9 mouse cellular contexts compared by ENCODE assay signal in genomic region chr4:33734923-33735322, GRCm38 (mm10).
DNase-seq lines count a peak whose midpoint lies in the region; ATAC-seq and TF ChIP-seq lines count a peak whose summit lies in the region.
"Had no signal": no experiment of that assay in that cellular context is flagged by ENCODE, and none has a peak within 500 bp of the region (broad histone marks: within the 10 kb centered on the region; RNA-seq: fewer than 3 reads in every experiment).

No protein-coding gene starts in this region.

- H3K4me3 ChIP-seq in forebrain, embryonic 15.5 days: no peak overlapping the region
- H3K4me3 ChIP-seq in forebrain, embryonic 12.5 days (replicated peaks): no peak overlapping the region
- no peak overlapping the region for H3K4me3 ChIP-seq in midbrain, postnatal 0 days (ENCODE audit: low read depth, low read length)
- H3K4me3 ChIP-seq: megakaryocyte, embryonic 14.5 days had no signal

- no peak for TF ChIP-seq CTCF in midbrain, postnatal 0 days (IDR thresholded peaks at IDR 0.05)

- peak; percentile 68 to 75 for DNase-seq in right cerebral cortex, postnatal 10 days (ENCODE audit: low spot score in 2 of 2)
- DNase-seq in right cerebral cortex, postnatal 25 days: no peak
- peak; percentile 42 for DNase-seq in kidney, postnatal 10 days
- peak; percentile 47 for DNase-seq in midbrain, postnatal 0 days (ENCODE audit: low spot score)
- DNase-seq in layer of hippocampus, postnatal 36 days: no peak
- no peak for DNase-seq in yolk sac, embryonic 10.5 days (ENCODE audit: low spot score)

- H3K27ac ChIP-seq in forebrain, embryonic 15.5 days (replicated peaks): peak overlapping the region; percentile 86
- H3K27ac ChIP-seq in forebrain, embryonic 12.5 days: no peak overlapping the region
- H3K27ac ChIP-seq in midbrain, postnatal 0 days (ENCODE audit: low read depth, low read length): no peak overlapping the region; the same call in 1 of the 2 replicates

- H3K36me3 ChIP-seq in forebrain, embryonic 15.5 days: no peaks in the 10 kb centered on the region
- no peaks in the 10 kb centered on the region for H3K36me3 ChIP-seq in forebrain, embryonic 12.5 days (replicated peaks)
- H3K36me3 ChIP-seq in midbrain, postnatal 0 days (ENCODE audit: insufficient read depth, low read length): no peaks in the 10 kb centered on the region

- no peaks in the 10 kb centered on the region for H3K27me3 ChIP-seq in forebrain, embryonic 15.5 days
- no peaks in the 10 kb centered on the region for H3K27me3 ChIP-seq in forebrain, embryonic 12.5 days
- no peaks in the 10 kb centered on the region for H3K27me3 ChIP-seq in midbrain, postnatal 0 days (ENCODE audit: insufficient read depth, low read length)

- H3K4me2 ChIP-seq in forebrain, embryonic 15.5 days (replicated peaks): no peak overlapping the region
- H3K4me2 ChIP-seq in forebrain, embryonic 12.5 days: no peak overlapping the region
- H3K4me2 ChIP-seq in midbrain, postnatal 0 days (ENCODE audit: low read depth, low read length, poor library complexity, severe bottlenecking): no peak overlapping the region

- peaks cover 44% of the 10 kb centered on the region for H3K4me1 ChIP-seq in forebrain, embryonic 15.5 days
- peaks cover 16% of the 10 kb centered on the region for H3K4me1 ChIP-seq in forebrain, embryonic 12.5 days
- H3K4me1 ChIP-seq in midbrain, postnatal 0 days (ENCODE audit: insufficient read depth, low read length): no peaks in the 10 kb centered on the region

- H3K9ac ChIP-seq in forebrain, embryonic 15.5 days (replicated peaks): no peak overlapping the region
- H3K9ac ChIP-seq in forebrain, embryonic 12.5 days: no peak overlapping the region
- no peak overlapping the region for H3K9ac ChIP-seq in midbrain, postnatal 0 days (replicated peaks; ENCODE audit: low read length, poor library complexity, severe bottlenecking)

- no peaks in the 10 kb centered on the region for H3K9me3 ChIP-seq in forebrain, embryonic 15.5 days
- no peaks in the 10 kb centered on the region for H3K9me3 ChIP-seq in forebrain, embryonic 12.5 days
- no peaks in the 10 kb centered on the region for H3K9me3 ChIP-seq in midbrain, postnatal 0 days (ENCODE audit: low read length)
- H3K9me3 ChIP-seq: megakaryocyte, embryonic 14.5 days had no signal

- WGBS in forebrain, embryonic 15.5 days: 30% methylated on average over 8 of the region's 8 CpGs
- WGBS in forebrain, embryonic 12.5 days: 38% methylated on average over 8 of the region's 8 CpGs
- 27% methylated on average over 8 of the region's 8 CpGs for WGBS in midbrain, postnatal 0 days

- 0 out of 2 replicates have a peak, but pooled peaks have one; percentile 33 for ATAC-seq in forebrain, embryonic 15.5 days (replicated peaks)
- no peak for ATAC-seq in forebrain, embryonic 12.5 days (ENCODE audit: low FRiP score)
- peak; percentile 49; the same call in 1 of the 2 replicates for ATAC-seq in midbrain, postnatal 0 days (ENCODE audit: low FRiP score)

Comparison
In these comparisons a context has a peak if more than half of its experiments do, and no peak if none do; other contexts are left out.
1. DNase-seq: peak in right cerebral cortex, postnatal 10 days (2 of 2), kidney, postnatal 10 days (single experiment) and midbrain, postnatal 0 days (single experiment); none in right cerebral cortex, postnatal 25 days (single experiment), layer of hippocampus, postnatal 36 days (0 of 2) and yolk sac, embryonic 10.5 days (single experiment).